25 mouse cellular contexts compared by ENCODE assay signal in genomic region chr3:145170028-145170427, GRCm38 (mm10).
"Had no signal": no experiment of that assay in that cellular context is flagged by ENCODE, and none has a peak within 500 bp of the region (broad histone marks: within the 10 kb centered on the region; RNA-seq: fewer than 3 reads in every experiment).

No protein-coding gene starts in this region.

- H3K9me3 ChIP-seq: heart, embryonic 10.5 days; heart, embryonic 12.5 days; hindbrain, embryonic 13.5 days; hindbrain, embryonic 15.5 days; kidney, embryonic 15.5 days; limb, embryonic 13.5 days; limb, embryonic 15.5 days; liver, embryonic 13.5 days; liver, embryonic 15.5 days had no signal

- H3K4me1 ChIP-seq: heart, embryonic 10.5 days; hindbrain, embryonic 13.5 days; hindbrain, embryonic 15.5 days; kidney, embryonic 15.5 days; liver, embryonic 13.5 days; liver, embryonic 15.5 days had no signal

- H3K9ac ChIP-seq: heart, embryonic 12.5 days; hindbrain, embryonic 13.5 days; hindbrain, embryonic 15.5 days; kidney, embryonic 15.5 days; limb, embryonic 13.5 days; limb, embryonic 15.5 days; liver, embryonic 13.5 days; liver, embryonic 15.5 days had no signal

- H3K4me3 ChIP-seq: heart, embryonic 10.5 days; heart, embryonic 12.5 days; hindbrain, embryonic 13.5 days; hindbrain, embryonic 15.5 days; kidney, embryonic 15.5 days; limb, embryonic 13.5 days; limb, embryonic 15.5 days; liver, embryonic 13.5 days; liver, embryonic 15.5 days had no signal

- H3K4me2 ChIP-seq: heart, embryonic 12.5 days; hindbrain, embryonic 13.5 days; hindbrain, embryonic 15.5 days; kidney, embryonic 15.5 days; limb, embryonic 13.5 days; limb, embryonic 15.5 days; liver, embryonic 13.5 days; liver, embryonic 15.5 days had no signal

- H3K27ac ChIP-seq: heart, embryonic 10.5 days; hindbrain, embryonic 13.5 days; hindbrain, embryonic 15.5 days; hindbrain, postnatal 0 days; kidney, embryonic 15.5 days; kidney, postnatal 0 days; limb, embryonic 13.5 days; limb, embryonic 15.5 days; liver, embryonic 13.5 days; liver, embryonic 15.5 days had no signal

- DNase-seq: gastrocnemius, postnatal 14 days; gastrocnemius, postnatal 36 days; heart, adult 18-20 months; heart, postnatal 10 days; heart, postnatal 36 days; kidney, adult 11 months; kidney, adult 2 months; kidney, adult 9 months; kidney, postnatal 14 days; kidney, postnatal 36 days; layer of hippocampus, adult 9-11 months; layer of hippocampus, postnatal 36 days; left cerebral cortex, postnatal 4 days; liver, embryonic 13.5 days had no signal

- H3K27me3 ChIP-seq: heart, embryonic 12.5 days; hindbrain, embryonic 13.5 days; hindbrain, embryonic 15.5 days; kidney, embryonic 15.5 days; limb, embryonic 13.5 days; limb, embryonic 15.5 days; liver, embryonic 13.5 days; liver, embryonic 15.5 days had no signal

- H3K36me3 ChIP-seq: heart, embryonic 10.5 days; heart, embryonic 12.5 days; hindbrain, embryonic 13.5 days; hindbrain, embryonic 15.5 days; kidney, embryonic 15.5 days; limb, embryonic 13.5 days; limb, embryonic 15.5 days; liver, embryonic 13.5 days; liver, embryonic 15.5 days had no signal

- ATAC-seq: hindbrain, postnatal 0 days; intestine, embryonic 16.5 days had no signal
